Mouse (Mus musculus): Measurements from ENCODE around the gene Pemt. TPM values are rescaled to one million over a fixed set of nuclear protein-coding genes. Genes with fewer than 3 reads are reported as not detected.

Gene Pemt
- polyA plus RNA-seq, 1 experiment from 2014 or later, result 3.9 TPM

- Histone ChIP-seq H3K4me1 (replicated peaks) (peaks cover 7% of the 10 kb centered on the region; the same call in 1 of the 2 replicates), H3K4me3 (replicated peaks) (no peak overlapping the region), H3K36me3 (no peaks in the 10 kb centered on the region), H3K27ac (no peak overlapping the region), H3K4me2 (no peak overlapping the region), H3K9ac (replicated peaks) (no peak overlapping the region), H3K27me3 (no peaks in the 10 kb centered on the region), H3K9me3 (no peaks in the 10 kb centered on the region)
- WGBS, result 79% methylated on average over 9 of the region's 9 CpGs
- ATAC-seq (ENCODE audit: insufficient number of reproducible peaks, insufficient read depth, low FRiP score, low TSS enrichment, low read depth), result no peak
These were observed 52.0 kb downstream of the Pemt start for GRCm38 (mm10) chr11:59994318-59994717.

GRCm38 (mm10) chr11:59991365-59991764, 54.9 kb downstream of the Pemt start:
- 68% methylated on average over 8 of the region's 8 CpGs for WGBS
- no peak for ATAC-seq (ENCODE audit: insufficient number of reproducible peaks, insufficient read depth, low FRiP score, low TSS enrichment, low read depth)
- peaks cover 7% of the 10 kb centered on the region; the same call in 1 of the 2 replicates for H3K4me1 ChIP-seq (replicated peaks)

GRCm38 (mm10) chr11:59989406-59989805, 56.9 kb downstream of the Pemt start:
- 59% methylated on average over 1 of the region's 1 CpGs for WGBS
- Histone ChIP-seq H3K27me3 (no peaks in the 10 kb centered on the region), H3K4me2 (no peak overlapping the region), H3K4me1 (replicated peaks) (peaks cover 7% of the 10 kb centered on the region; the same call in 1 of the 2 replicates), H3K27ac (peak overlapping the region; percentile 20; the same call in 1 of the 2 replicates), H3K9ac (replicated peaks) (no peak overlapping the region), H3K9me3 (no peaks in the 10 kb centered on the region), H3K36me3 (no peaks in the 10 kb centered on the region), H3K4me3 (replicated peaks) (no peak overlapping the region)
- ATAC-seq (ENCODE audit: insufficient number of reproducible peaks, insufficient read depth, low FRiP score, low TSS enrichment, low read depth), result no peak

More at GRCm38 (mm10) chr11:59991365-59991764, 54.9 kb downstream of the Pemt start:
- Histone ChIP-seq H3K27ac (no peak overlapping the region), H3K36me3 (no peaks in the 10 kb centered on the region), H3K9ac (replicated peaks) (no peak overlapping the region), H3K4me3 (replicated peaks) (no peak overlapping the region), H3K9me3 (no peaks in the 10 kb centered on the region), H3K27me3 (no peaks in the 10 kb centered on the region), H3K4me2 (no peak overlapping the region)

- no peak for ATAC-seq (ENCODE audit: insufficient number of reproducible peaks, insufficient read depth, low FRiP score, low TSS enrichment, low read depth)
- H3K27ac ChIP-seq, result no peak overlapping the region
- 82% methylated on average over 5 of the region's 5 CpGs for WGBS
These were observed 68.5 kb downstream of the Pemt start for GRCm38 (mm10) chr11:59977831-59978230.

DNA sequence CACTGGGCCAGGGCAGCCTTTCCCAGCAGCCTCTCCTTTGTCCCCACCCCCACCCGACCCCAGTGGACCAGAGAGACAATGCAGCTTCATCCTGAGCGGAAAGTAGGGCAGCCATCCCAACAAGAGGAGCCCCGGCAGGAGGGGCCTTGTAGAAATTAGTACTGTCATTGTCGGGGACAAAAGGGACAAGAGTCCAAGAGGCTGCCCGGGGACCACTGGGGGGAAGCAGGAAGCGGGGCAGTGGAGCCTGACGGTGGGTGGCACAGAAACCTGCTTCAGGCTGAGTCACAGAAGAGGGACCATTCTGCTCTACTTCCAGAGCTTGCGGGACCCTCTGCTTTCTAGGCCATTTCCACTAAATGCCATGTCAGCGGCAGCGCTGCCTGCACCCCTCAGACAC, 71.0 kb downstream of the Pemt start:
- no peak overlapping the region for H3K4me2 ChIP-seq
- H3K4me1 ChIP-seq (replicated peaks), result peaks cover 1% of the 10 kb centered on the region; the same call in 1 of the 2 replicates
- H3K9ac ChIP-seq (replicated peaks), result no peak overlapping the region
- ATAC-seq (ENCODE audit: insufficient number of reproducible peaks, insufficient read depth, low FRiP score, low TSS enrichment, low read depth), result no peak
- H3K36me3 ChIP-seq, result no peaks in the 10 kb centered on the region
- H3K27me3 ChIP-seq, result 0 out of 2 replicates have a peak, but pooled peaks cover 2% of the 10 kb centered on the region
- 62% methylated on average over 10 of the region's 10 CpGs for WGBS
- no peak overlapping the region for H3K4me3 ChIP-seq (replicated peaks)
- no peaks in the 10 kb centered on the region for H3K9me3 ChIP-seq
- H3K27ac ChIP-seq, result no peak overlapping the region

More at GRCm38 (mm10) chr11:59977831-59978230, 68.5 kb downstream of the Pemt start:
- Histone ChIP-seq H3K4me3 (replicated peaks) (no peak overlapping the region), H3K27me3 (0 out of 2 replicates have a peak, but pooled peaks cover 2% of the 10 kb centered on the region), H3K36me3 (no peaks in the 10 kb centered on the region), H3K9me3 (no peaks in the 10 kb centered on the region), H3K4me2 (no peak overlapping the region), H3K9ac (replicated peaks) (no peak overlapping the region), H3K4me1 (replicated peaks) (peaks cover 13% of the 10 kb centered on the region)

GRCm38 (mm10) chr11:59973389-59973788, 72.9 kb downstream of the Pemt start:
- no peak overlapping the region for H3K4me2 ChIP-seq
- 81% methylated on average over 5 of the region's 5 CpGs for WGBS
- H3K27me3 ChIP-seq, result peaks cover 2% of the 10 kb centered on the region; the same call in 1 of the 2 replicates
- no peak overlapping the region for H3K27ac ChIP-seq
- H3K36me3 ChIP-seq, result no peaks in the 10 kb centered on the region
- no peaks in the 10 kb centered on the region for H3K4me1 ChIP-seq (replicated peaks)
- no peak for ATAC-seq (ENCODE audit: insufficient number of reproducible peaks, insufficient read depth, low FRiP score, low TSS enrichment, low read depth)
- H3K9ac ChIP-seq (replicated peaks), result no peak overlapping the region
- no peak overlapping the region for H3K4me3 ChIP-seq (replicated peaks)
- no peaks in the 10 kb centered on the region for H3K9me3 ChIP-seq

GRCm38 (mm10) chr11:59971691-59972090, 74.6 kb downstream of the Pemt start:
- no peak for ATAC-seq (ENCODE audit: insufficient number of reproducible peaks, insufficient read depth, low FRiP score, low TSS enrichment, low read depth)
- WGBS, result 64% methylated on average over 2 of the region's 2 CpGs
- H3K4me1 ChIP-seq (replicated peaks), result no peaks in the 10 kb centered on the region
- H3K27ac ChIP-seq, result no peak overlapping the region
- H3K4me3 ChIP-seq (replicated peaks), result no peak overlapping the region
- H3K9me3 ChIP-seq, result no peaks in the 10 kb centered on the region
- peaks cover 2% of the 10 kb centered on the region; the same call in 1 of the 2 replicates for H3K27me3 ChIP-seq
- no peak overlapping the region for H3K4me2 ChIP-seq
- H3K9ac ChIP-seq (replicated peaks), result no peak overlapping the region
- H3K36me3 ChIP-seq, result no peaks in the 10 kb centered on the region

DNA sequence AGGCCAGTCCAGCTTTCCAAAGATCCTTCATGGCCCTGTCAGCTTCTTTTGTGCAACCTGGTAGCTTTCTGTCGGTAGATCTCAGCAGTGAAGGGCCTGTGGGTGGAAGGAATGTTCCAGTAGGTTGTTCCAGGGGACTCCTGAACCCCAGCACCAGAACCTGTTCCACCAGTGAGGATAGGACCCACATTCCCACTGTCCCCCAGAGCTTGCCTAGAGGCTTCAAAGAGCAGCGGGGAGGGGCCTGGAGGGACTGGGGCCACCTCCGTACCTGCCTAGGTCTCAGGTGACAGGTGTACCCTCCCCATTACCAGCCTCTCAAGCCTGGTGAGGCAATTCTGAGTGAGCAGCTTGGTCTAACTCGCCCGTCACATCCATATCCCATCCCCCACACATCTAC, 75.5 kb downstream of the Pemt start:
- Histone ChIP-seq H3K9me3 (no peaks in the 10 kb centered on the region), H3K4me1 (replicated peaks) (peaks cover 9% of the 10 kb centered on the region), H3K27ac (no peak overlapping the region), H3K36me3 (no peaks in the 10 kb centered on the region), H3K4me2 (no peak overlapping the region), H3K27me3 (peaks cover 2% of the 10 kb centered on the region; the same call in 1 of the 2 replicates), H3K4me3 (replicated peaks) (no peak overlapping the region), H3K9ac (replicated peaks) (no peak overlapping the region)
- ATAC-seq (ENCODE audit: insufficient number of reproducible peaks, insufficient read depth, low FRiP score, low TSS enrichment, low read depth), result no peak
- 66% methylated on average over 5 of the region's 5 CpGs for WGBS

DNA sequence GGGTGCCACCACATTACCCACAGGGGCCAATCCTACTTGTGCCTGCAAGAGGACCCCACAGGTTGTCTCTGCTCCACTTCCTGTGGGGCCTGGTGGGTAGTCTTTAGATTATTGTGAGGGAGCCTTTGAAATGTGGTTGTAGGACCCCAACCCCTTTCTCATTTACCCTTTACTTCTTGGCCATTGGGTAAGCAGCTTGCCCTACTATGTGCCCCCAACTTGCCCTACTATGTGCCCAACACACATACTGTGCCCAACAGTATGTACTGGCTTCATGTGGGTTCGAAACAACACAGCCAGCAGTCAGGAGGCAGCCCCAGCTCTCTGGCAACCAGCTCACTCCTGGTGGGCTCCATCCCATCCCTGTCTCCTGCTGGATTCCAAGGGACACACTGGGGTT, 78.5 kb downstream of the Pemt start:
- peaks cover 23% of the 10 kb centered on the region for H3K27me3 ChIP-seq
- H3K9ac ChIP-seq (replicated peaks), result no peak overlapping the region
- no peak overlapping the region for H3K4me3 ChIP-seq (replicated peaks)
- no peaks in the 10 kb centered on the region for H3K9me3 ChIP-seq
- ATAC-seq (ENCODE audit: insufficient number of reproducible peaks, insufficient read depth, low FRiP score, low TSS enrichment, low read depth), result no peak
- H3K27ac ChIP-seq, result no peak overlapping the region
- no peak overlapping the region for H3K4me2 ChIP-seq
- H3K36me3 ChIP-seq, result no peaks in the 10 kb centered on the region
- WGBS, result 83% methylated on average over 1 of the region's 1 CpGs
- peaks cover 26% of the 10 kb centered on the region for H3K4me1 ChIP-seq (replicated peaks)

DNA sequence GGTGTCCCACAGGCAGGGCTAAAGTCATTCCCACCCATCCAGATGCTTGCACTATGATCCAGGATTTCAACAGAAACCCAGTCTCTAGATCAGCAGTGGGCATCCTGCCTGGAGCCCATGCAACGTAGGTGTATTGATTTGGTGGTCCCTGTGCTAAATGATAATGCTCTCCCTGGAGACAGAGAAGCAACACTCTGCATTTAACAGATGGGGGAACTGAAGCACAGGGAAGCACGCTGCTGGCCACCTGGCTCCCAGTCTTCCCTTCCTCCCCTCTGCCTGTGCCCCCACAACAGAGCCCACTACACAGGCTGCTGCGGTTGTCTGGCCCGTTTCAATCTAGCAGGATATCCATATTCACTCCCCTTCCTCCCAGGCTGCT, 80.2 kb downstream of the Pemt start:
- Histone ChIP-seq H3K4me3 (replicated peaks) (no peak overlapping the region), H3K36me3 (peaks cover 15% of the 10 kb centered on the region), H3K9ac (replicated peaks) (no peak overlapping the region; the same call in 1 of the 2 replicates), H3K4me1 (replicated peaks) (peaks cover 28% of the 10 kb centered on the region), H3K27ac (no peak overlapping the region), H3K27me3 (peaks cover 34% of the 10 kb centered on the region), H3K9me3 (no peaks in the 10 kb centered on the region), H3K4me2 (no peak overlapping the region)
- 72% methylated on average over 4 of the region's 4 CpGs for WGBS
- no peak for ATAC-seq (ENCODE audit: insufficient number of reproducible peaks, insufficient read depth, low FRiP score, low TSS enrichment, low read depth)

DNA sequence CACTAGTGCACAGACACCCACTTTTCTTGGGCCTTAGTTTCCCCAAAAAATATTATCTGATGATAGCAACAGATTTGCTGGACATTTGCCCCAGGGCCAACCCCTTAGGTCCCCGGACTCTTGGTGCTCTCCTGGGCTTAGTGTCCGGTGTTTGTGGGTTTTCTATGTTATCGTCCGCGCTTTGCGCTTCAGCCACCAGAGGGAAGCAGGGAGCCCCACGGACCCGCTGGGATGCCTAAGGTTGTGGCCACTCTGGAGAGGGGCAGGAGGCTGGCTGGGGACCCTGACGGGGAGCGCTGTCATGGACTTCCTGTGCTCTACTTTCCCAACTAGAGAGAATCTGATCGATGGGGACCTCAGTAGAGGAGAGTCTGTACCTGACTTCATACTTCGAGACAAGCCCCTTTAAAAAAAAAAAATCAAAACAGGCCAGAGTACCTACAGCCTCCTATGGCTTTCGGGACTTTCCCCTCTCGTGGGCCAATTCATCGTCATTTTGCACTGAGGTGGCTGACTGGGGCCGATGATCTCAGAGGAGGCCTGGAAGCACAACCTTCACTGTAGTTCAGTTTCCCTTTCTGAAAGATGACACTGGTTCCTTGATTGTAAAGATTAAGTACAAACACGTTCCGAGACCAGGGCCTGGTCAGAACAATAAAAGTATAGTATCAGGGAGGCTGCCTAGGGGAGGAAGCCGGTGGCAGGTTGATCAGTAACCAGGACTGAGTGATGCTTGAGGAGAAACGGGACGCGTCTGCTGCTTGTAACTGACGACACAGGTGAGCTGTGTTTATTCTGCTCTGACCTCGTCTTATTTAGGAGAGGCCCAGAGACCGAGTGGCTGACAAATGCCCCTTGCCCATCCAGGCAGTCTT, 80.8 kb downstream of the Pemt start:
- H3K4me3 ChIP-seq (replicated peaks), result peak overlapping the region; percentile 47
- peaks cover 34% of the 10 kb centered on the region for H3K4me1 ChIP-seq (replicated peaks)
- peak overlapping the region; percentile 53; the same call in 1 of the 2 replicates for H3K9ac ChIP-seq (replicated peaks)
- peaks cover 34% of the 10 kb centered on the region for H3K27me3 ChIP-seq
- WGBS, result 26% methylated on average over 25 of the region's 25 CpGs
- peak overlapping the region; percentile 91 for H3K4me2 ChIP-seq
- H3K36me3 ChIP-seq, result peaks cover 21% of the 10 kb centered on the region
- peak; percentile 38; the same call in 1 of the 2 replicates for ATAC-seq (ENCODE audit: insufficient number of reproducible peaks, insufficient read depth, low FRiP score, low TSS enrichment, low read depth)
- no peaks in the 10 kb centered on the region for H3K9me3 ChIP-seq
- H3K27ac ChIP-seq, result no peak overlapping the region
